Mouse (Mus musculus) cerebellum, adult 2 months (tissue): ENCODE results near the gene Gabrb2.

Experiments used
- CTCF ChIP-seq: fragments of 200-500 bp; IDR thresholded peaks from 2 replicates; pipeline ENCODE4 v1.5.1; 2011; ENCODE audit warnings: low read depth, mild to moderate bottlenecking, control low read depth, low read length, moderate library complexity, borderline replicate concordance; ENCODE audit not compliant: insufficient read depth
- POLR2A ChIP-seq: fragments of 200-500 bp; IDR thresholded peaks from 2 replicates; pipeline ENCODE4 v1.6.1; 2011; ENCODE audit warnings: low read length, control low read depth, borderline replicate concordance; ENCODE audit not compliant: insufficient read depth

GRCm38 (mm10) chr11:42542861-42543260, 123.3 kb downstream of the Gabrb2 start:
- TF ChIP-seq POLR2A (no peak), CTCF (no peak)
